Mouse (Mus musculus) liver, embryonic 12.5 days (tissue): Measurements from ENCODE around the gene Ccnl1. TPM values are rescaled to one million over a fixed set of nuclear protein-coding genes. Genes with fewer than 3 reads are reported as not detected.

Experiments used
- ATAC-seq: fragments of 200-750 bp; cut with Nextera tagmentation; 2 replicates; pipeline ENCODE4 v1.8.0; 2017; ENCODE audit warnings: moderate number of reproducible peaks, mild to moderate bottlenecking, moderate library complexity
- H3K27ac ChIP-seq: fragments of 300-500 bp; sonication (generic); 2 replicates; pipeline ENCODE4 v1.5.1; 2016; ENCODE audit warnings: mild to moderate bottlenecking
- H3K27me3 ChIP-seq: fragments of 300-500 bp; sonication (generic); replicated peaks from 2 replicates; pipeline ENCODE4 v1.6.1; 2016; ENCODE audit warnings: mild to moderate bottlenecking, moderate library complexity
- H3K36me3 ChIP-seq: fragments of 300-500 bp; sonication (generic); 2 replicates; pipeline ENCODE4 v1.6.1; 2016; ENCODE audit warnings: mild to moderate bottlenecking, moderate library complexity
- H3K4me1 ChIP-seq: fragments of 300-500 bp; sonication (generic); 2 replicates; pipeline ENCODE4 v1.6.1; 2016
- H3K4me2 ChIP-seq: fragments of 300-500 bp; sonication (generic); 2 replicates; pipeline ENCODE4 v1.6.1; 2016; ENCODE audit warnings: mild to moderate bottlenecking, moderate library complexity
- H3K4me3 ChIP-seq: fragments of 300-500 bp; sonication (generic); 2 replicates; pipeline ENCODE4 v1.5.1; 2016; ENCODE audit warnings: mild to moderate bottlenecking, moderate library complexity
- H3K9ac ChIP-seq: fragments of 300-500 bp; sonication (generic); 2 replicates; pipeline ENCODE4 v1.6.1; 2016; ENCODE audit warnings: mild to moderate bottlenecking, moderate library complexity
- H3K9me3 ChIP-seq: fragments of 300-500 bp; sonication (generic); replicated peaks from 2 replicates; pipeline ENCODE4 v1.6.1; 2016; ENCODE audit warnings: mild to moderate bottlenecking, moderate library complexity
- whole genome bisulfite sequencing: fragments of 180-500 bp; shearing (Covaris S2); methylation state at CpG from one replicate; pipeline ENCODE4 v1.1.7; 2016; ENCODE audit not compliant: insufficient replicate concordance; 5-methylcytosine and 5-hydroxymethylcytosine counted together
- polyA plus RNA-seq: library from polyadenylated mRNA; unstranded; fragments of >200 nt; fragmentation: Nextera tagmentation; extraction: Ambion mirVana; gene quantifications from 2 replicates; pipeline ENCODE4 v1.2.1, GENCODE M21; 2016

Ccnl1 gene
- polyA plus RNA-seq, 1 experiment from 2014 or later = 74.8 TPM

DNA sequence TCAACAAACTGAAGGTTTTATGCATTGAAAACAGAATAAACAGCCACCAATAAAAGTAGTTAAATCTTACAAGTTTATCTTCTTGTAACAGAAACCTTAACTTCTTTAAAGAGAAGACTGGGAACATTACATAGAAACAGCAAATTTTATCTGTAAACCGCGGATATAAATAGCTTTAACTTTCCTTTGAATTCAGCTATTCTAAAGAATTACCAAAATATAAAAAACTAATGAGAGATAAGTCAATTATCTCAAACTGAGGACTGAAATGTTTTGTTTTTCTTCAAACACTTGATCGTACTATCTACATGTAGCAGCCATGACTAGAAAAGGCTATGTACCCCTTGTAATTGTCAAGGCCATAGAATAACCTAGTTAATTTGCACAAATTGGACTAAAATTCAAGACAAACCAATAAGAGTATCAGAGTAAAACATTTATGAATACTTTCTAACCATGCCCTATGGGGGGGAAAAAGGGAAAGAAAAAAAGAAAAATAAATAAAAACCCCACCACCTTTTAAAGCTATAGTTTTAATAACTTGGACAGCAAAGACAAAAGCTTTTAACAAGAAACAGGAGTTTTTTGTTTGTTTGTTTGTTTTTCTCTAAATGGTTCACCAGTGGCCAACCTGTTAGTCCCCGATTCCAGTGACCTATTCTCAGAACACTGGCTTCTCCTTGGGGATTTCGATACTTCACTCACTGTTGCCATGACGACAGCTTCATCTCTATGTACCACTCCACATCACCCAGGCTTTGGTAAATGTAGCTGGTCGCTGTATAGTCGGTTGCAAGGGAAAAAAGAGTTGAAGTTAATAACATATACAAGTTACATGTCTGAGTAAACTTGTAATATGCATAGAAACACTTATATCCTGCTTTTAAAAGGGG is 3.3 kb downstream of the Ccnl1 start:
- H3K27me3 ChIP-seq = no peaks in the 10 kb centered on the region
- no peak overlapping the region for H3K27ac ChIP-seq
- H3K36me3 ChIP-seq = peaks cover 65% of the 10 kb centered on the region
- peak overlapping the region; percentile 35 for H3K4me3 ChIP-seq
- WGBS = 71% methylated on average over 8 of the region's 8 CpGs
- no peak for ATAC-seq
- H3K9ac ChIP-seq = peak overlapping the region; percentile 31; the same call in 1 of the 2 replicates
- peak overlapping the region; percentile 58 for H3K4me2 ChIP-seq
- H3K4me1 ChIP-seq = peaks cover 57% of the 10 kb centered on the region
- H3K9me3 ChIP-seq = no peaks in the 10 kb centered on the region

- no peak overlapping the region for H3K4me2 ChIP-seq
- H3K27ac ChIP-seq = no peak overlapping the region
- no peak overlapping the region for H3K4me3 ChIP-seq
- no peaks in the 10 kb centered on the region for H3K27me3 ChIP-seq
- H3K4me1 ChIP-seq = peaks cover 36% of the 10 kb centered on the region
- peaks cover 88% of the 10 kb centered on the region for H3K36me3 ChIP-seq
- H3K9me3 ChIP-seq = no peaks in the 10 kb centered on the region
- ATAC-seq = no peak; the same call in 1 of the 2 replicates
- H3K9ac ChIP-seq = no peak overlapping the region
- WGBS = 90% methylated on average over 4 of the region's 4 CpGs
Observed at GRCm38 (mm10) chr3:65950831-65951365, 7.2 kb downstream of the Ccnl1 start.

DNA sequence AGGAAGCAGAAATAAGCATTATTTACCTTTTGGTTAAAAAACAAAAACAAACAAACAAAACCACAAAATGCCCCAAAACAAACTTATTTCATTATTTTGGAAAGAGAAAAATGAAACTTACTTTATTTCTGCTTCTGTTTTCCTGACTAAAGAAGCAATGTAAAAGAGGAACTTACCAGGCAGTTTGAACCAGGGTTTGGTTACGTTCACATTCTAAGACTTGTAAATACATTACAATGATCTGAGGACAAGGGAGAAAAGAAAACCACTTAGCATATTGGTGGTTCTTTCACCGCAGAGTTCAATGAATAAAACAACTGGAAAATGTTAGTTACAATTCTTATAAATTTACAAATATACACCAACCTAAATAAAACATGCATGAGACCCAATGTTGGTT is 7.7 kb downstream of the Ccnl1 start:
- no peak for ATAC-seq
- Histone ChIP-seq H3K4me3 (no peak overlapping the region), H3K4me2 (no peak overlapping the region), H3K27me3 (no peaks in the 10 kb centered on the region), H3K36me3 (peaks cover 91% of the 10 kb centered on the region), H3K9ac (no peak overlapping the region), H3K9me3 (no peaks in the 10 kb centered on the region), H3K27ac (no peak overlapping the region), H3K4me1 (peaks cover 33% of the 10 kb centered on the region)
- 83% methylated on average over 2 of the region's 2 CpGs for WGBS

- Histone ChIP-seq H3K36me3 (peaks cover 68% of the 10 kb centered on the region), H3K4me1 (peaks cover 7% of the 10 kb centered on the region; the same call in 1 of the 2 replicates), H3K9ac (no peak overlapping the region), H3K27me3 (no peaks in the 10 kb centered on the region), H3K9me3 (no peaks in the 10 kb centered on the region), H3K4me3 (no peak overlapping the region), H3K27ac (no peak overlapping the region), H3K4me2 (no peak overlapping the region)
- WGBS = 96% methylated on average over 2 of the region's 2 CpGs
- no peak for ATAC-seq
Observed at GRCm38 (mm10) chr3:65945277-65945932, 12.6 kb downstream of the Ccnl1 start.

DNA sequence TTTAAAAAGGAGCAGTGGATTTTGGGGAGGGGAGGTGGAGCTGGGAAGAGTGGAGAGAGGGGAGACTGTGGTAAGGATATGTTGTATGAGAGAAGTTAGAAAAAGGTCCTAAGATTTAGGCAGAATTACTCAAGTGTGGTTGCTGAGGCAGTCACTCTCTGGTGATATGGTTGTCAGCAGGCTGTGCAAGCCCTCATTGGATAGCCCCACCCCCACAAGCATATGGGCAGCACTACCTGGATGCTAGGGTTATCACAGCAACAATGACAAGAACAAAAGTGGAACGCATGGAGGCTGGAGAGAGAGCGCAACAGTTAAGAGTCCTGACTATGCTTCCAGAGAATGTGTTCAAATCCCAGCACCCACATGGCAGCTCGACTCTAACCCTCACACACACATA is 13.3 kb downstream of the Ccnl1 start:
- no peak overlapping the region for H3K4me3 ChIP-seq
- no peaks in the 10 kb centered on the region for H3K27me3 ChIP-seq
- ATAC-seq = peak; percentile 70
- no peak overlapping the region for H3K4me2 ChIP-seq
- H3K9me3 ChIP-seq = no peaks in the 10 kb centered on the region
- peaks cover 7% of the 10 kb centered on the region; the same call in 1 of the 2 replicates for H3K4me1 ChIP-seq
- H3K36me3 ChIP-seq = peaks cover 61% of the 10 kb centered on the region
- no peak overlapping the region for H3K27ac ChIP-seq
- WGBS = 71% methylated on average over 3 of the region's 3 CpGs
- no peak overlapping the region for H3K9ac ChIP-seq

- 69% methylated on average over 4 of the region's 4 CpGs for WGBS
- Histone ChIP-seq H3K36me3 (peaks cover 50% of the 10 kb centered on the region), H3K27ac (no peak overlapping the region), H3K4me1 (peaks cover 9% of the 10 kb centered on the region; the same call in 1 of the 2 replicates), H3K4me2 (no peak overlapping the region), H3K4me3 (no peak overlapping the region), H3K27me3 (no peaks in the 10 kb centered on the region), H3K9ac (no peak overlapping the region), H3K9me3 (no peaks in the 10 kb centered on the region)
- no peak for ATAC-seq
Observed at GRCm38 (mm10) chr3:65943453-65943852, 14.6 kb downstream of the Ccnl1 start.

- Histone ChIP-seq H3K4me3 (no peak overlapping the region), H3K36me3 (peaks cover 28% of the 10 kb centered on the region), H3K4me1 (peaks cover 10% of the 10 kb centered on the region; the same call in 1 of the 2 replicates), H3K27me3 (no peaks in the 10 kb centered on the region), H3K9me3 (no peaks in the 10 kb centered on the region), H3K9ac (no peak overlapping the region), H3K27ac (no peak overlapping the region), H3K4me2 (no peak overlapping the region)
- ATAC-seq = no peak
- WGBS = 70% methylated on average over 1 of the region's 1 CpGs
Observed at GRCm38 (mm10) chr3:65941052-65941451, 17.0 kb downstream of the Ccnl1 start.

- peaks cover 10% of the 10 kb centered on the region; the same call in 1 of the 2 replicates for H3K4me1 ChIP-seq
- no peak overlapping the region for H3K4me3 ChIP-seq
- no peak overlapping the region for H3K4me2 ChIP-seq
- no peaks in the 10 kb centered on the region for H3K9me3 ChIP-seq
- H3K9ac ChIP-seq = no peak overlapping the region
- WGBS = 22% methylated on average over 3 of the region's 3 CpGs
- H3K27me3 ChIP-seq = no peaks in the 10 kb centered on the region
- no peak for ATAC-seq
- peaks cover under 1% of the 10 kb centered on the region; the same call in 1 of the 2 replicates for H3K36me3 ChIP-seq
- no peak overlapping the region for H3K27ac ChIP-seq
Observed at GRCm38 (mm10) chr3:65938211-65938610, 19.8 kb downstream of the Ccnl1 start.

- Histone ChIP-seq H3K27me3 (no peaks in the 10 kb centered on the region), H3K27ac (no peak overlapping the region), H3K4me1 (peaks cover 8% of the 10 kb centered on the region; the same call in 1 of the 2 replicates), H3K4me2 (no peak overlapping the region), H3K9ac (no peak overlapping the region), H3K9me3 (no peaks in the 10 kb centered on the region), H3K4me3 (no peak overlapping the region), H3K36me3 (no peaks in the 10 kb centered on the region)
- 68% methylated on average over 12 of the region's 12 CpGs for WGBS
- no peak for ATAC-seq
Observed at GRCm38 (mm10) chr3:65936384-65936783, 21.7 kb downstream of the Ccnl1 start.

DNA sequence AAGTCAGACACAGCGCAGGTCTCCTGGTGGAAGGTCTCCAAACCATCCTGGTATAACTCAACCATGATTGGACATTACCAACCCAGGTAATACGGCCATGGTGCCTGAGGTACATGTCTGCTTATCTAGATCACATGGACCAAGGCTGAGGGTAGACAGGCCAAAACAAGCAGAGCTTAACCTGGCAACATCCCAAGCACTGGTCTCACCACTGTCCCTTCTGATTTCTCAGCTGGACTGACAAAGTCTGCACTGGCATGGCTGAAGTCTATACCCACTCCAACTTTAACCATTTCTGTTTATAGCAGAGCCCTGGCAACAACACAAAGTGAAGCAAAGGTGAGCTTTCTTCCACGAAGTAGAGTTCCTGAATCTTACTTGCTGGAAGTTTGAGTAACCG is 22.9 kb downstream of the Ccnl1 start:
- Histone ChIP-seq H3K4me1 (0 out of 2 replicates have a peak, but pooled peaks cover 3% of the 10 kb centered on the region), H3K9me3 (no peaks in the 10 kb centered on the region), H3K4me2 (no peak overlapping the region), H3K36me3 (no peaks in the 10 kb centered on the region), H3K27me3 (no peaks in the 10 kb centered on the region), H3K27ac (no peak overlapping the region), H3K9ac (no peak overlapping the region), H3K4me3 (no peak overlapping the region)
- ATAC-seq = no peak
- 62% methylated on average over 4 of the region's 4 CpGs for WGBS

DNA sequence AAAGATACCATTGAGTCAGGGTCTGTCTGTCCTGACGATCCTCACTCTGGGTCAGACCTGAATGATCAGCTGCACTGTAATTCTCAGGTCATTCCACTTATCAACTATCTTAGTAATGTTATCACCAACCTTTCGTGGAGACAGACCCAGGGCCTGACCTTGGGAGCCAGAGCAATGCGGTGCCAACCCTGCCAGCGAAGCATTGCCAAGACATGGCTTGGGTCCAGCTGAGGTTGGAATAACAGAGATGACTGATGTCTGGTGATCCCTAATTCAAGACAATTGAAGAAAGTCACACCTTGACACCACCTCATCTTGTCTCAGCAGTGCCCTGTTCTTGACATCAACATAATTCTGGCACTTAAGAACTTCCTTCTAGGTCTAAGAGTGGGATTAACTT is 24.3 kb downstream of the Ccnl1 start:
- no peaks in the 10 kb centered on the region for H3K36me3 ChIP-seq
- no peak overlapping the region for H3K9ac ChIP-seq
- WGBS = 65% methylated on average over 4 of the region's 4 CpGs
- ATAC-seq = no peak
- no peak overlapping the region for H3K27ac ChIP-seq
- H3K4me1 ChIP-seq = peaks cover 16% of the 10 kb centered on the region
- H3K9me3 ChIP-seq = no peaks in the 10 kb centered on the region
- no peaks in the 10 kb centered on the region for H3K27me3 ChIP-seq
- no peak overlapping the region for H3K4me3 ChIP-seq
- no peak overlapping the region for H3K4me2 ChIP-seq

- H3K36me3 ChIP-seq = no peaks in the 10 kb centered on the region
- no peak overlapping the region for H3K27ac ChIP-seq
- H3K4me2 ChIP-seq = no peak overlapping the region
- WGBS = 75% methylated on average over 7 of the region's 7 CpGs
- ATAC-seq = no peak
- H3K9ac ChIP-seq = no peak overlapping the region
- peaks cover 13% of the 10 kb centered on the region for H3K4me1 ChIP-seq
- H3K27me3 ChIP-seq = no peaks in the 10 kb centered on the region
- no peak overlapping the region for H3K4me3 ChIP-seq
- no peaks in the 10 kb centered on the region for H3K9me3 ChIP-seq
Observed at GRCm38 (mm10) chr3:65931542-65931941, 26.5 kb downstream of the Ccnl1 start.
